Mouse (Mus musculus) heart, adult 2 months (tissue): ENCODE data around the gene Cysrt1.

Experiments
- CTCF ChIP-seq: fragments of 200-600 bp; IDR thresholded peaks from 2 replicates; pipeline ENCODE4 v1.8.1; 2022; ENCODE audit warnings: antibody characterized with exemption, mild to moderate bottlenecking, moderate library complexity
- EP300 ChIP-seq: fragments of 200-500 bp; IDR thresholded peaks from 2 replicates; pipeline ENCODE4 v1.6.1; 2011; ENCODE audit warnings: low read depth, low read length, control low read depth; ENCODE audit not compliant: insufficient read depth
- POLR2A ChIP-seq: fragments of 200-500 bp; IDR thresholded peaks from 2 replicates; pipeline ENCODE4 v1.6.1; 2011; ENCODE audit warnings: mild to moderate bottlenecking, low read depth, low read length, control low read depth; ENCODE audit not compliant: insufficient read depth

GRCm38 (mm10) chr2:25196172-25196954 lies 45.9 kb downstream of the Cysrt1 start, which contains the start of gene Tor4a:
- peak; percentile 88 for TF ChIP-seq EP300
- no peak for TF ChIP-seq CTCF
- peak; percentile 87 for TF ChIP-seq POLR2A
